Mouse (Mus musculus): ENCODE data around the gene Iglon5.

- no peak for TF ChIP-seq CTCF (IDR thresholded peaks at IDR 0.05; ENCODE audit: low read depth)
- no peak for TF ChIP-seq EP300 (IDR thresholded peaks at IDR 0.05; ENCODE audit: low read depth)
These were observed 38.1 kb downstream of the Iglon5 start for GRCm38 (mm10) chr7:43451726-43452125.

All from liver, postnatal 0 days (tissue).